Mouse (Mus musculus): ENCODE results near the gene Slc13a5.
A peak's percentile ranks its signal among the peaks of the same experiment; 100 is the strongest.

GRCm38 (mm10) chr11:72266207-72266959 lies 639 bp downstream of the Slc13a5 start:
- TF ChIP-seq CTCF (IDR thresholded peaks at IDR 0.05; ENCODE audit: extremely low read depth, insufficient read depth, low read length) (peak; percentile 14; the same call in 1 of the 2 replicates), POLR2A (IDR thresholded peaks at IDR 0.05; ENCODE audit: extremely low read depth, insufficient read depth, low read length) (peak; percentile 64; the same call in 1 of the 2 replicates)
